Mouse (Mus musculus) neural tube, embryonic 11.5 days (tissue): ENCODE data around the gene Snorc. TPM values are rescaled to one million over a fixed set of nuclear protein-coding genes. Genes with fewer than 3 reads are reported as not detected.

Experiments used
- ATAC-seq: fragments of 200-750 bp; cut with Nextera tagmentation; 2 replicates; pipeline ENCODE4 v1.8.0; 2017; ENCODE audit warnings: moderate number of reproducible peaks, mild to moderate bottlenecking, moderate TSS enrichment, moderate library complexity; ENCODE audit not compliant: insufficient read depth, low FRiP score, low TSS enrichment
- DNase-seq: peaks from one replicate; pipeline ENCODE4 v3.0.0-alpha.2; 2015; ENCODE audit warnings: low spot score
- H3K27ac ChIP-seq: fragments of 300-500 bp; sonication (generic); 2 replicates; pipeline ENCODE4 v1.5.1; 2014; ENCODE audit warnings: low read depth, mild to moderate bottlenecking, low read length
- H3K27me3 ChIP-seq: fragments of 300-500 bp; sonication (generic); 2 replicates; pipeline ENCODE4 v1.6.1; 2014; ENCODE audit warnings: mild to moderate bottlenecking, low read length, mixed read lengths; ENCODE audit not compliant: control insufficient read depth, insufficient read depth
- H3K36me3 ChIP-seq: fragments of 300-500 bp; sonication (generic); 2 replicates; pipeline ENCODE4 v1.6.1; 2014; ENCODE audit warnings: mild to moderate bottlenecking, low read length, moderate library complexity, mixed read lengths; ENCODE audit not compliant: control insufficient read depth, insufficient read depth
- H3K4me1 ChIP-seq: fragments of 300-500 bp; sonication (generic); 2 replicates; pipeline ENCODE4 v1.6.1; 2014; ENCODE audit warnings: low read length, mixed read lengths; ENCODE audit not compliant: control insufficient read depth, insufficient read depth
- H3K4me2 ChIP-seq: fragments of 300-500 bp; sonication (generic); 2 replicates; pipeline ENCODE4 v1.6.1; 2014; ENCODE audit warnings: low read depth, mild to moderate bottlenecking, moderate library complexity
- H3K4me3 ChIP-seq: fragments of 300-500 bp; sonication (generic); 2 replicates; pipeline ENCODE4 v1.5.1; 2014; ENCODE audit warnings: low read depth, low read length
- H3K9ac ChIP-seq: fragments of 300-500 bp; sonication (generic); 2 replicates; pipeline ENCODE4 v1.6.1; 2014; ENCODE audit warnings: mild to moderate bottlenecking, low read length
- H3K9me3 ChIP-seq: fragments of 300-500 bp; sonication (generic); 2 replicates; pipeline ENCODE4 v1.6.1; 2016; ENCODE audit warnings: low read length; ENCODE audit not compliant: control insufficient read depth
- WGBS: fragments of 180-500 bp; shearing (Covaris S2); extraction: QIAGEN DNeasy Blood & Tissue Kit; methylation state at CpG from one replicate; pipeline ENCODE4 v1.1.7; 2014; 5-methylcytosine and 5-hydroxymethylcytosine counted together
- polyA plus RNA-seq: library from polyadenylated mRNA; unstranded; fragments of >200 nt; fragmentation: Nextera tagmentation; extraction: Ambion mirVana; gene quantifications from 2 replicates; pipeline ENCODE4 v1.2.1, GENCODE M21; 2014

Gene Snorc
- polyA plus RNA-seq, 1 experiment from 2014 or later = not detected

GRCm38 (mm10) chr1:87468321-87468720 is 1.8 kb upstream of the Snorc start:
- no peaks in the 10 kb centered on the region for H3K27me3 ChIP-seq
- no peaks in the 10 kb centered on the region for H3K36me3 ChIP-seq
- 85% methylated on average over 6 of the region's 6 CpGs for WGBS
- H3K27ac ChIP-seq = no peak overlapping the region
- ATAC-seq (no peak), DNase-seq (no peak)
- H3K4me3 ChIP-seq = no peak overlapping the region
- no peak overlapping the region for H3K4me2 ChIP-seq
- no peaks in the 10 kb centered on the region for H3K9me3 ChIP-seq
- H3K9ac ChIP-seq = no peak overlapping the region
- H3K4me1 ChIP-seq = no peaks in the 10 kb centered on the region

- no peak overlapping the region for H3K4me2 ChIP-seq
- H3K9me3 ChIP-seq = no peaks in the 10 kb centered on the region
- WGBS = 87% methylated on average over 7 of the region's 7 CpGs
- H3K4me3 ChIP-seq = no peak overlapping the region
- peaks cover 5% of the 10 kb centered on the region for H3K4me1 ChIP-seq
- no peaks in the 10 kb centered on the region for H3K36me3 ChIP-seq
- DNase-seq (no peak), ATAC-seq (no peak)
- peaks cover 17% of the 10 kb centered on the region for H3K27me3 ChIP-seq
- no peak overlapping the region for H3K9ac ChIP-seq
- no peak overlapping the region for H3K27ac ChIP-seq
Observed at GRCm38 (mm10) chr1:87471914-87472313, 1.8 kb downstream of the Snorc start.

- peaks cover 17% of the 10 kb centered on the region for H3K27me3 ChIP-seq
- ATAC-seq = no peak
- no peak overlapping the region for H3K4me3 ChIP-seq
- no peak for DNase-seq
- no peak overlapping the region for H3K27ac ChIP-seq
- no peaks in the 10 kb centered on the region for H3K9me3 ChIP-seq
- H3K4me1 ChIP-seq = peaks cover 5% of the 10 kb centered on the region
- no peak overlapping the region for H3K4me2 ChIP-seq
- 82% methylated on average over 7 of the region's 7 CpGs for WGBS
- H3K36me3 ChIP-seq = no peaks in the 10 kb centered on the region
- H3K9ac ChIP-seq = no peak overlapping the region
Observed at GRCm38 (mm10) chr1:87472576-87472975, 2.5 kb downstream of the Snorc start.

GRCm38 (mm10) chr1:87475076-87475895 is 5.2 kb downstream of the Snorc start:
- Histone ChIP-seq H3K27me3 (peaks cover 17% of the 10 kb centered on the region), H3K4me1 (peaks cover 5% of the 10 kb centered on the region), H3K4me2 (peak overlapping the region; percentile 71), H3K4me3 (peak overlapping the region; percentile 32), H3K36me3 (no peaks in the 10 kb centered on the region), H3K9me3 (no peaks in the 10 kb centered on the region), H3K9ac (peak overlapping the region; percentile 47), H3K27ac (no peak overlapping the region)
- peak; percentile 32 for DNase-seq
- WGBS = 3% methylated on average over 40 of the region's 42 CpGs
- ATAC-seq = no peak; the same call in 1 of the 2 replicates

- no peaks in the 10 kb centered on the region for H3K4me1 ChIP-seq
- H3K4me2 ChIP-seq = no peak overlapping the region
- H3K4me3 ChIP-seq = no peak overlapping the region
- H3K27ac ChIP-seq = no peak overlapping the region
- H3K9me3 ChIP-seq = no peaks in the 10 kb centered on the region
- DNase-seq = no peak
- no peaks in the 10 kb centered on the region for H3K27me3 ChIP-seq
- no peak overlapping the region for H3K9ac ChIP-seq
- no peak for ATAC-seq
- no peaks in the 10 kb centered on the region for H3K36me3 ChIP-seq
- WGBS = 85% methylated on average over 4 of the region's 4 CpGs
Observed at GRCm38 (mm10) chr1:87482546-87482945, 12.5 kb downstream of the Snorc start.

- WGBS = 81% methylated on average over 6 of the region's 6 CpGs
- Histone ChIP-seq H3K4me3 (no peak overlapping the region), H3K9me3 (no peaks in the 10 kb centered on the region), H3K36me3 (no peaks in the 10 kb centered on the region), H3K27ac (no peak overlapping the region), H3K4me2 (no peak overlapping the region), H3K9ac (no peak overlapping the region), H3K4me1 (no peaks in the 10 kb centered on the region), H3K27me3 (no peaks in the 10 kb centered on the region)
- no peak for DNase-seq
- ATAC-seq = no peak
Observed at GRCm38 (mm10) chr1:87486386-87486785, 16.3 kb downstream of the Snorc start.

GRCm38 (mm10) chr1:87492285-87492684 is 22.2 kb downstream of the Snorc start:
- DNase-seq (no peak), ATAC-seq (no peak)
- Histone ChIP-seq H3K36me3 (no peaks in the 10 kb centered on the region), H3K27me3 (no peaks in the 10 kb centered on the region), H3K4me3 (no peak overlapping the region), H3K9me3 (no peaks in the 10 kb centered on the region), H3K9ac (no peak overlapping the region), H3K27ac (no peak overlapping the region), H3K4me2 (no peak overlapping the region), H3K4me1 (no peaks in the 10 kb centered on the region)
- 93% methylated on average over 3 of the region's 3 CpGs for WGBS

- no peak overlapping the region for H3K4me2 ChIP-seq
- H3K9ac ChIP-seq = no peak overlapping the region
- no peaks in the 10 kb centered on the region for H3K4me1 ChIP-seq
- no peak overlapping the region for H3K27ac ChIP-seq
- no peak for ATAC-seq
- no peaks in the 10 kb centered on the region for H3K9me3 ChIP-seq
- DNase-seq = no peak
- H3K4me3 ChIP-seq = no peak overlapping the region
- 79% methylated on average over 4 of the region's 4 CpGs for WGBS
- H3K36me3 ChIP-seq = no peaks in the 10 kb centered on the region
- no peaks in the 10 kb centered on the region for H3K27me3 ChIP-seq
Observed at GRCm38 (mm10) chr1:87493542-87493941, 23.5 kb downstream of the Snorc start.

GRCm38 (mm10) chr1:87505524-87505923 is 35.5 kb downstream of the Snorc start:
- no peaks in the 10 kb centered on the region for H3K9me3 ChIP-seq
- WGBS = 89% methylated on average over 4 of the region's 4 CpGs
- ATAC-seq = no peak

More at GRCm38 (mm10) chr1:87505524-87505923, 35.5 kb downstream of the Snorc start:
- no peak overlapping the region for H3K4me3 ChIP-seq
- DNase-seq = no peak
- H3K4me2 ChIP-seq = no peak overlapping the region
- H3K27ac ChIP-seq = no peak overlapping the region
- H3K36me3 ChIP-seq = no peaks in the 10 kb centered on the region
- H3K27me3 ChIP-seq = peaks cover 20% of the 10 kb centered on the region
- peaks cover 7% of the 10 kb centered on the region for H3K4me1 ChIP-seq
- no peak overlapping the region for H3K9ac ChIP-seq
